Mouse (Mus musculus) embryonic fibroblast, embryonic 13.5 days (primary cell): ENCODE measurements around the gene Ntn4. TPM values are rescaled to one million over a fixed set of nuclear protein-coding genes. Genes with fewer than 3 reads are reported as not detected.

Experiments used
- H3K27ac ChIP-seq: 2 replicates; pipeline ENCODE4 v1.5.1; 2012; ENCODE audit warnings: low read length, control low read depth, inconsistent platforms; ENCODE audit not compliant: insufficient read depth
- H3K4me1 ChIP-seq: 2 replicates; pipeline ENCODE4 v1.6.1; 2011; ENCODE audit warnings: low read length; ENCODE audit not compliant: control insufficient read depth, insufficient read depth
- H3K4me3 ChIP-seq: 2 replicates; pipeline ENCODE4 v1.5.1; 2011; ENCODE audit warnings: mild to moderate bottlenecking, control low read depth, low read length; ENCODE audit not compliant: insufficient read depth
- CTCF ChIP-seq: IDR thresholded peaks from 2 replicates; pipeline ENCODE4 v1.5.1; 2011; ENCODE audit warnings: mild to moderate bottlenecking, control low read depth, low read length, moderate library complexity, borderline replicate concordance; ENCODE audit not compliant: insufficient read depth
- POLR2A ChIP-seq: IDR thresholded peaks from 2 replicates; pipeline ENCODE4 v1.6.1; 2011; ENCODE audit warnings: low read depth, mild to moderate bottlenecking, control low read depth, low read length, moderate library complexity
- polyA plus RNA-seq: library from polyadenylated mRNA; stranded (reverse); fragments of >200 nt; gene quantifications from 2 replicates; pipeline ENCODE4 v1.2.4, GENCODE M21; 2011; ENCODE audit warnings: low read depth; ENCODE audit not compliant: missing spikeins, insufficient read length

Gene Ntn4
- polyA plus RNA-seq, 1 experiment = 18.6 TPM

DNA sequence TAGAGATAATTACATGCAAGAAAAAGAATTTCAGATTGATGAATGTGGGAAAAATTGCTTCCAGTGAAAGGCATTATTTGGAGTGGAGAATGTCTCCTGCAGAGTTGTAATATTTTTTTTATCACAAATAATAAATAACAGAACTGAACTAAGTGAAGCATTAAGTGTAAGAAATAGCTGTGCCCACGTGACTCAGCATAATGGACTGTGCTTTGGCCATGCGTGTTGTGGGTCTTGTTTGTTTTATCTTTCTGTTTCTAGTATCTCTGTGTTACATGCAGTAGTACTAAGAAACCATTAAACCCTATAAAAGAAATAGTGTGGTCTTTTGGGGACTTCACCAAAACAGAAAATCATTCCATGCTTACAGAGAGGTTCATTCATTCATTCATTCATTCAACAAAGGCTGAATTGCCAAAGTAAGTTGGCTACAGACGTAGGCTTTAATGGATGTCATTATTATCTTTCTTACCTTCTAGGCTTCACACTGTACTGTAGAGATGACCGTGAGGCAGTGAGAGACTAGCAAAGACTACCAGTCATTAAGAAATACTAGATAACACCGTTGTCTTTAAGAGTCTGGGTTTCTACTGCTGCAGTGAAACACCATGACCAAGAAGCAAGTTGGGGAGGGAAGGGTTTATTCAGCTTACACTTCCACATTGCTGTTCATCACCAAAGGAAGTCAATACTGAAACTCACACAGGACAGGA is 81.3 kb downstream of the Ntn4 start:
- Histone ChIP-seq H3K27ac (no peak overlapping the region), H3K4me1 (no peaks in the 10 kb centered on the region), H3K4me3 (no peak overlapping the region)
- TF ChIP-seq CTCF = no peak
- no peak for TF ChIP-seq POLR2A

GRCm38 (mm10) chr10:93723942-93724542 is 83.6 kb downstream of the Ntn4 start:
- Histone ChIP-seq H3K4me3 (no peak overlapping the region), H3K4me1 (no peaks in the 10 kb centered on the region), H3K27ac (no peak overlapping the region)
- TF ChIP-seq CTCF (no peak), POLR2A (no peak)

DNA sequence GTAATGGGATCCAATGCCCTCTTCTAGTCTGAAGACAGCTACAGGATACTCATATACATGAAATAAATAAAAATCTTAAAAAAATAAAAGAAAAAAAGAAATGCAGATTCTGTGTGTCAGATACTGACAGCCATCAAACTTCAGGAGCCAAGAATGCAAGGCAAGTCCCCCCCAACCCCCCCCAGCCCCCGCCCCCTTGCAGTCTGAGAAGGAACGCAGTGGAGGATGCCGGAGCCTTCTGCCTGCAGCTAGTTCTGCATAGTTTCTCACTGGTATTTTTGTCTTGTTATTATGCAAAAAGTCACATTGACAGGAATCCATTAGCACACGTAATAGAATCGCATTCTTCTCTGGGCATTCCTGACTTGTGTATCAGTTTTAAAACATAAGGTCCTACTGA is 87.7 kb downstream of the Ntn4 start:
- Histone ChIP-seq H3K4me1 (no peaks in the 10 kb centered on the region), H3K27ac (no peak overlapping the region; the same call in 1 of the 2 replicates), H3K4me3 (no peak overlapping the region)
- TF ChIP-seq CTCF (no peak), POLR2A (no peak)

DNA sequence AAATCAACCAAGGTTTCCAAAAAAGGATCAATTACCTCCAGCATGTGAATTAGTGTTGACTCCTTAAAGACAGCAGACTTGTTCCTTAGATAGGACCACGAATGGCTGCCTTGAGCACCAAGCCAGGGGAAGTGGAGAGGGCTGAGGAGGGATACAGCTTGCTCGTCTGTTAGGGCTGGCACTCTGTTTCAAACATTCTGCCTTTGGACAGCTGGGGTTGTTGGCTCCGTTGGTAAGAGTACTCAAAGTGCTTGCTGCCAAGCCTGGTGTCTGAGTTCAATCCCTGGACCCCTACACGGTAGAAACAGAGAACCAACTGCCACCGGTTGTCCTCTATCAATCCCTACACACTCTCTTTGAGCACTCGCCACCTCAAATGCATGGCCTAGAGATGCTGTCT is 90.0 kb downstream of the Ntn4 start:
- TF ChIP-seq CTCF (no peak), POLR2A (no peak)

DNA sequence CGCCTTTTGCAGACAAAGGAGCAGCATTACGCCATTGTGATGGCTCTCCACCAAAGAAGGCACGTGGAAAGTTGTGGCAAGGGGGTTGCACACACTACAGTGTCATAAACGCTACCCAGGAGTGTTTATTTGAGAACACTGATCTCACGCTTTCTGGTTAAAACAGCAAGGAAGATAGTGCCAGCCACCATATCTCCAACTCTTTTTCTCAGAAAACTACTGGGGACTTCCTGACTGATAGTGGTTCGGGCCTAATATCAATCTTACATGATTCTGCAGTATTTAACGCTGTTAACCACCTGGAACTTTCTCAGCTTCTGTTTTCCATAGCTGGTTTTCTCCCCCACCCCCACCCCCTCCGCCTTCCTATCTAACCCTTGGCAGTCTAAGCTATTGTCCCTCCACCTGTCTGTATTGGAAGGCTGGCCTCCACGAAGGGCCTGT is 90.8 kb downstream of the Ntn4 start:
- Histone ChIP-seq H3K4me1 (no peaks in the 10 kb centered on the region), H3K27ac (no peak overlapping the region), H3K4me3 (no peak overlapping the region)
- TF ChIP-seq POLR2A = no peak
- TF ChIP-seq CTCF = no peak

More for the DNA sequence above, 90.0 kb downstream of the Ntn4 start:
- no peak overlapping the region for H3K4me3 ChIP-seq
- H3K27ac ChIP-seq = no peak overlapping the region
- H3K4me1 ChIP-seq = no peaks in the 10 kb centered on the region

GRCm38 (mm10) chr10:93736114-93736645 is 95.7 kb downstream of the Ntn4 start:
- Histone ChIP-seq H3K4me1 (no peaks in the 10 kb centered on the region), H3K27ac (no peak overlapping the region), H3K4me3 (no peak overlapping the region)
- TF ChIP-seq CTCF = no peak
- no peak for TF ChIP-seq POLR2A

DNA sequence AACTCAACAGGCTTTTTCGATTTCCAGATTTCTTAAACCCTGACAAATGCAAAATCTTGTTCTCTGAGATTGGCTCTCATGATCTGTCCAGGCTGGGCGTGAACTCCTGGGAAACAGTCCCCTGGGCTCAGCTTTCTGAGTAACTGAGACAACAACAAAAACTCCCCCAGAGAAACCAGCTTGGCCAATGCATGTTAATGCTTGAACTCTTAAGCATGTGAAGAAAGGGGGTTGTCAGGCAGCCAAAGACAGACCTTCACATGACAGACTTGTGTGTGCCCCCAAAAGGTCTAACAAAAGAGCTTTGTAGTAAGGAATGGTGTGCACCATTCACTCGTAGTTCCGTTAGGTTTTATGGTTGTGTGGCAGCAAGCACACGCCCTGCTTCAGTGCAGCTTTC is 96.6 kb downstream of the Ntn4 start:
- no peaks in the 10 kb centered on the region for H3K4me1 ChIP-seq
- no peak overlapping the region for H3K27ac ChIP-seq
- TF ChIP-seq POLR2A (no peak), CTCF (no peak)
- H3K4me3 ChIP-seq = no peak overlapping the region

GRCm38 (mm10) chr10:93741446-93742096 is 101.1 kb downstream of the Ntn4 start:
- H3K4me1 ChIP-seq = no peaks in the 10 kb centered on the region
- H3K27ac ChIP-seq = no peak overlapping the region
- H3K4me3 ChIP-seq = no peak overlapping the region
- TF ChIP-seq CTCF = no peak

DNA sequence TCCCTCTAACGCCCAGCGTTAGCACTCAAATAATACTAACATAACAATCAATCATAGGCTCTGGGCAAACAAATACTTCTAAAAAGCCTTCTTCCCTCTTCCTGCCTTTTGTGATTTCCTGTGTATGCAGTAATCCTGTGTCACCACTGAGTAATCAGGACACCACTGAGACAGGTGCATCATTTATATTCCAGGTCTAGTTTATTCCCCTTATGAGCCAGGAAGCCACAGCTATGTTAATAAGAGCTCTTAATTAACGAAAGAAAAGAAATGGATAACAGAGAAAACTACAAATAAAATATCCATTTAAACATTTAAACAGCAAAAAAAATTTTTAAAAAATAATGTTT is 101.6 kb downstream of the Ntn4 start:
- no peak overlapping the region for H3K4me3 ChIP-seq
- no peaks in the 10 kb centered on the region for H3K4me1 ChIP-seq
- TF ChIP-seq POLR2A = no peak
- no peak for TF ChIP-seq CTCF
- no peak overlapping the region for H3K27ac ChIP-seq

GRCm38 (mm10) chr10:93742598-93742997 is 102.1 kb downstream of the Ntn4 start:
- no peak overlapping the region for H3K4me3 ChIP-seq
- H3K27ac ChIP-seq = no peak overlapping the region
- no peak for TF ChIP-seq CTCF
- no peak for TF ChIP-seq POLR2A

More at GRCm38 (mm10) chr10:93742598-93742997, 102.1 kb downstream of the Ntn4 start:
- H3K4me1 ChIP-seq = no peaks in the 10 kb centered on the region
